Mouse (Mus musculus) intestine, embryonic 14.5 days (tissue): ENCODE measurements around the gene Gpc5. TPM values are rescaled to one million over a fixed set of nuclear protein-coding genes. Genes with fewer than 3 reads are reported as not detected.

Experiments used
- ATAC-seq: fragments of 200-750 bp; cut with Nextera tagmentation; replicated peaks from 2 replicates; pipeline ENCODE4 v1.8.0; 2017; ENCODE audit warnings: low read depth, moderate number of reproducible peaks, moderate TSS enrichment, moderate library complexity; ENCODE audit not compliant: low FRiP score, low TSS enrichment
- DNase-seq: peaks from one replicate; pipeline ENCODE4 v3.0.0-alpha.2; 2018; ENCODE audit warnings: low spot score
- H3K27ac ChIP-seq: fragments of 300-500 bp; sonication (generic); 2 replicates; pipeline ENCODE4 v1.5.1; 2014; ENCODE audit warnings: low read depth, mild to moderate bottlenecking, control low read depth
- H3K27me3 ChIP-seq: fragments of 300-500 bp; sonication (generic); replicated peaks from 2 replicates; pipeline ENCODE4 v1.6.1; 2014; ENCODE audit warnings: low read length, control low read depth; ENCODE audit not compliant: control insufficient read depth, insufficient read depth
- H3K36me3 ChIP-seq: fragments of 300-500 bp; sonication (generic); 2 replicates; pipeline ENCODE4 v1.6.1; 2014; ENCODE audit warnings: low read length, control low read depth; ENCODE audit not compliant: control insufficient read depth, insufficient read depth
- H3K4me1 ChIP-seq: fragments of 300-500 bp; sonication (generic); replicated peaks from 2 replicates; pipeline ENCODE4 v1.6.1; 2014; ENCODE audit warnings: low read length, control low read depth, mixed read lengths; ENCODE audit not compliant: control insufficient read depth, insufficient read depth
- H3K4me2 ChIP-seq: fragments of 300-500 bp; sonication (generic); 2 replicates; pipeline ENCODE4 v1.6.1; 2014; ENCODE audit warnings: low read length
- H3K4me3 ChIP-seq: fragments of 300-500 bp; sonication (generic); 2 replicates; pipeline ENCODE4 v1.5.1; 2014; ENCODE audit warnings: low read depth, low read length, control low read depth, mixed read lengths
- H3K9ac ChIP-seq: fragments of 300-500 bp; sonication (generic); 2 replicates; pipeline ENCODE4 v1.6.1; 2014; ENCODE audit warnings: mild to moderate bottlenecking, low read length
- H3K9me3 ChIP-seq: fragments of 300-500 bp; sonication (generic); 2 replicates; pipeline ENCODE4 v1.6.1; 2016; ENCODE audit warnings: low read length, control low read depth; ENCODE audit not compliant: control insufficient read depth
- WGBS: fragments of 180-500 bp; shearing (Covaris S2); extraction: QIAGEN DNeasy Blood & Tissue Kit; methylation state at CpG from one replicate; pipeline ENCODE4 v1.1.7; 2014; 5-methylcytosine and 5-hydroxymethylcytosine counted together
- polyA plus RNA-seq: library from polyadenylated mRNA; unstranded; fragments of >200 nt; fragmentation: Nextera tagmentation; extraction: Ambion mirVana; gene quantifications from 2 replicates; pipeline ENCODE4 v1.2.1, GENCODE M21; 2014

Gene Gpc5
- polyA plus RNA-seq, 1 experiment from 2014 or later: 0.24 TPM

DNA sequence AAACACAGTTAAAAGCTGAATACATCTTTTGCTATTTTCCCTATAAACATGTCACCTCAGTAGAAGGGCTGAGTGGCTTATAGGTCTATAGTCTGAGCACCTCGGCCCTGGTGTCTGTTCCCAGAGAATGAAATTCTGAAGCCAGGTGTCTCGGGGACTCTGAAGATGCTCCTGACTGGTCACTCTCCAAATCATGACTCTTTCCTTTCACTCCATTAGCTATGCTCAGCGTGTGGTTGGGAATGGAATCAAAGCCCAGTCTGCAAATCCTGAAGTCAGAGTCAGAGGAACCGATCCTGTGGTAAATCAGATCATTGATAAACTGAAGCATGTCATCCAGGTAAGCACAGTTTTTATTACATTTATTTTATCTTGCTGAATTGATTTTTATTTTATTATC lies 460.0 kb downstream of the Gpc5 start:
- 72% methylated on average over 4 of the region's 4 CpGs for WGBS
- no peaks in the 10 kb centered on the region for H3K9me3 ChIP-seq
- H3K4me1 ChIP-seq: no peaks in the 10 kb centered on the region
- no peak overlapping the region for H3K27ac ChIP-seq
- no peak overlapping the region for H3K4me3 ChIP-seq
- no peaks in the 10 kb centered on the region for H3K27me3 ChIP-seq
- no peaks in the 10 kb centered on the region for H3K36me3 ChIP-seq
- DNase-seq: no peak
- ATAC-seq: no peak
- no peak overlapping the region for H3K9ac ChIP-seq
- H3K4me2 ChIP-seq: no peak overlapping the region

DNA sequence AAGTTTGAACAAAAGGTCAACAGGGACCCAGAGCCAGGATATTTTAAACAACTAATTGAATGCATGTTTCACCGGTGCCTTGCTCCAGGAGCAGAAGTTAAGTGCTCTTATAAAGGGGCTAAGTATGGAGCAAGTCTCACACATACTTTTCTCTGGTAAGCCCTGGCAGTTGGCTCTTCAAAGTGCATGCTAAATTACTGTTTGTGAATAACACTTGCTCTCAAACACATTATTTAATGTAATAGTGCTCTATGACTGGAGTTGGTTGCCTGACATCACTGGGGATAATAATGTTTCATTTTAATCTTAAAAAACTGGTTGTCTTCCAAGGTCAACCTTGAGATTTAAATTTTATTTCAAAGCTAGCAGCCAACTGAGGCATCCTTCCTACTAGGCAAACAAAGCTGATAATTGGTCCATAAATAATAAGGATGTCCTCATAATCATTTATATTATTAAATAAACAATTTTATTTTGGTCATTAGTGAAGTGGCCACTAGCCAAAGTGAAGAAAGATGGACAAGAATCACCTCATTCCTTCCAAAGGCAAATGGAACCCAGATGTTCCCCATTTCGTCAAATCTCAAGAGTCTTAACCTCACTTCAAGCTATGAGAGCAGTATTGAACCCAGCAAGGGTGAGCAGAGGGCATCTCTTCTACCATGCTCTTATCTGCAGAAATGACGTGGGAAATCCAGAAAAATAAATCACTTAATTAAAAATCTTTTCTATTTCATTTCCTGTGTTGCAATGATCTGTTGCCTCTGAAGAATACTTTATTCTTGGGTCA lies 488.6 kb downstream of the Gpc5 start:
- no peaks in the 10 kb centered on the region for H3K9me3 ChIP-seq
- no peak overlapping the region for H3K9ac ChIP-seq
- H3K4me1 ChIP-seq: no peaks in the 10 kb centered on the region
- no peak for ATAC-seq
- H3K27ac ChIP-seq: no peak overlapping the region
- H3K36me3 ChIP-seq: no peaks in the 10 kb centered on the region
- no peak overlapping the region for H3K4me3 ChIP-seq
- no peak overlapping the region for H3K4me2 ChIP-seq
- WGBS: 62% methylated on average over 3 of the region's 3 CpGs
- H3K27me3 ChIP-seq: no peaks in the 10 kb centered on the region
- no peak for DNase-seq

- H3K4me1 ChIP-seq: no peaks in the 10 kb centered on the region
- H3K27ac ChIP-seq: no peak overlapping the region
- H3K4me3 ChIP-seq: no peak overlapping the region
- no peak overlapping the region for H3K4me2 ChIP-seq
- no peaks in the 10 kb centered on the region for H3K27me3 ChIP-seq
- H3K9ac ChIP-seq: no peak overlapping the region
- H3K36me3 ChIP-seq: no peaks in the 10 kb centered on the region
- DNase-seq: no peak
- 83% methylated on average over 2 of the region's 2 CpGs for WGBS
- no peaks in the 10 kb centered on the region for H3K9me3 ChIP-seq
- ATAC-seq: no peak
Measured at GRCm38 (mm10) chr14:115581256-115581633, 489.2 kb downstream of the Gpc5 start.

GRCm38 (mm10) chr14:115600259-115601029 lies 508.4 kb downstream of the Gpc5 start:
- H3K27me3 ChIP-seq: no peaks in the 10 kb centered on the region
- no peak overlapping the region for H3K27ac ChIP-seq
- no peak overlapping the region for H3K4me2 ChIP-seq
- no peak overlapping the region for H3K9ac ChIP-seq
- WGBS: 68% methylated on average over 8 of the region's 8 CpGs
- no peak overlapping the region for H3K4me3 ChIP-seq
- no peak for DNase-seq
- H3K36me3 ChIP-seq: no peaks in the 10 kb centered on the region
- no peak for ATAC-seq
- no peaks in the 10 kb centered on the region for H3K4me1 ChIP-seq
- H3K9me3 ChIP-seq: no peaks in the 10 kb centered on the region

DNA sequence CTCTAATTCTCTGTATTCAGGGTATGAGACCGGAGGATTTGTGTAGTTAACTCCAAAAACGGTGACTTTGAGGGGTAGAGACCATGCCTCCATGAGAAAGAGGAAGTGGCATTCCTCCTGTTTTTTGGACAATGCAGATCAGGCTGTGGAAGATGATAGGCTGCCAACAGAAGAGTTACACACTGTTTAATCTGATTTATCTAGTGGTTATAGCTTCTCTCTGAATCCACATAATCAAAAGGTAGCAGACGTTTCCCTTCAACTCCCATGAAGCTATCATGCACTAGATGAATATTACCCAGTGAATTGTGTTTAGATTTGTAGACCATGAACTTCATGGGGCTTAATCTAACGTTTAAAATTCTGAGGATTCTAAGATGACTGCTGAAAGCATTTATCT lies 522.1 kb downstream of the Gpc5 start:
- 67% methylated on average over 4 of the region's 4 CpGs for WGBS
- Histone ChIP-seq H3K27me3 (no peaks in the 10 kb centered on the region), H3K4me2 (no peak overlapping the region), H3K9ac (no peak overlapping the region), H3K27ac (no peak overlapping the region), H3K36me3 (no peaks in the 10 kb centered on the region), H3K9me3 (no peaks in the 10 kb centered on the region), H3K4me1 (no peaks in the 10 kb centered on the region), H3K4me3 (no peak overlapping the region)
- ATAC-seq: no peak
- no peak for DNase-seq

GRCm38 (mm10) chr14:115616305-115616704 lies 524.3 kb downstream of the Gpc5 start:
- no peaks in the 10 kb centered on the region for H3K36me3 ChIP-seq
- H3K4me1 ChIP-seq: no peaks in the 10 kb centered on the region
- H3K9me3 ChIP-seq: no peaks in the 10 kb centered on the region
- no peaks in the 10 kb centered on the region for H3K27me3 ChIP-seq
- H3K9ac ChIP-seq: no peak overlapping the region
- ATAC-seq (no peak), DNase-seq (no peak)
- 55% methylated on average over 2 of the region's 2 CpGs for WGBS
- no peak overlapping the region for H3K4me3 ChIP-seq
- H3K4me2 ChIP-seq: no peak overlapping the region
- H3K27ac ChIP-seq: no peak overlapping the region

- WGBS: 58% methylated on average over 7 of the region's 7 CpGs
- no peaks in the 10 kb centered on the region for H3K36me3 ChIP-seq
- no peak overlapping the region for H3K4me2 ChIP-seq
- no peaks in the 10 kb centered on the region for H3K27me3 ChIP-seq
- no peak overlapping the region for H3K9ac ChIP-seq
- no peak overlapping the region for H3K27ac ChIP-seq
- DNase-seq: no peak
- no peak overlapping the region for H3K4me3 ChIP-seq
- H3K9me3 ChIP-seq: no peaks in the 10 kb centered on the region
- H3K4me1 ChIP-seq: no peaks in the 10 kb centered on the region
- ATAC-seq: no peak
Measured at GRCm38 (mm10) chr14:115616846-115617245, 524.8 kb downstream of the Gpc5 start.

- Histone ChIP-seq H3K4me2 (no peak overlapping the region), H3K9ac (no peak overlapping the region), H3K27ac (no peak overlapping the region), H3K9me3 (no peaks in the 10 kb centered on the region), H3K36me3 (no peaks in the 10 kb centered on the region), H3K4me3 (no peak overlapping the region), H3K4me1 (no peaks in the 10 kb centered on the region), H3K27me3 (no peaks in the 10 kb centered on the region)
- no peak for DNase-seq
- ATAC-seq: no peak
Measured at GRCm38 (mm10) chr14:115620473-115620872, 528.5 kb downstream of the Gpc5 start.
